Mouse (Mus musculus) kidney, adult 9 months (tissue): ENCODE results near the gene Nanos2.

Source experiments
- DNase-seq: peaks from one replicate; pipeline ENCODE4 v3.0.0; 2022

The Nanos2 gene

GRCm38 (mm10) chr7:18987100-18987499 is at the start of gene Nanos2:
Gene Nanos2, plus strand, starts transcription at chr7:18987400.
- no peak for DNase-seq

GRCm38 (mm10) chr7:18942376-18942775 is 44.8 kb upstream of the Nanos2 start:
- DNase-seq: no peak

GRCm38 (mm10) chr7:18942815-18943214 is 44.4 kb upstream of the Nanos2 start:
- no peak for DNase-seq

GRCm38 (mm10) chr7:18948151-18948550 is 39.0 kb upstream of the Nanos2 start:
- DNase-seq: peak; percentile 69

- no peak for DNase-seq
Measured at GRCm38 (mm10) chr7:18949781-18950522, 37.2 kb upstream of the Nanos2 start.

GRCm38 (mm10) chr7:18950523-18951315 is 36.5 kb upstream of the Nanos2 start:
- no peak for DNase-seq

GRCm38 (mm10) chr7:18951397-18951796 is 35.8 kb upstream of the Nanos2 start:
- DNase-seq: no peak

- DNase-seq: peak; percentile 50
Measured at GRCm38 (mm10) chr7:18957569-18958383, 29.4 kb upstream of the Nanos2 start.

GRCm38 (mm10) chr7:18958384-18958766 is 28.8 kb upstream of the Nanos2 start:
- DNase-seq: no peak

GRCm38 (mm10) chr7:18959446-18959845 is 27.8 kb upstream of the Nanos2 start:
- DNase-seq: peak; percentile 66

- no peak for DNase-seq
Measured at GRCm38 (mm10) chr7:18962171-18962792, 24.9 kb upstream of the Nanos2 start.

- DNase-seq: no peak
Measured at GRCm38 (mm10) chr7:18962795-18963194, 24.4 kb upstream of the Nanos2 start.

- DNase-seq: no peak
Measured at GRCm38 (mm10) chr7:18963294-18963843, 23.8 kb upstream of the Nanos2 start.

- no peak for DNase-seq
Measured at GRCm38 (mm10) chr7:18965312-18965711, 21.9 kb upstream of the Nanos2 start.

GRCm38 (mm10) chr7:18967603-18968002 is 19.6 kb upstream of the Nanos2 start:
- DNase-seq: no peak

- no peak for DNase-seq
Measured at GRCm38 (mm10) chr7:18970956-18971355, 16.2 kb upstream of the Nanos2 start.

GRCm38 (mm10) chr7:18978381-18978780 is 8.8 kb upstream of the Nanos2 start:
- DNase-seq: no peak

- DNase-seq: no peak
Measured at GRCm38 (mm10) chr7:18986503-18986902, 697 bp upstream of the Nanos2 start.

- no peak for DNase-seq
Measured at GRCm38 (mm10) chr7:18987747-18988146, 547 bp downstream of the Nanos2 start.

GRCm38 (mm10) chr7:18988780-18989179 is 1.6 kb downstream of the Nanos2 start:
- DNase-seq: no peak

GRCm38 (mm10) chr7:18989995-18990394 is 2.8 kb downstream of the Nanos2 start:
- DNase-seq: no peak

GRCm38 (mm10) chr7:18990601-18991295 is 3.5 kb downstream of the Nanos2 start, which contains the start of gene Mypop:
Gene Mypop, plus strand, starts transcription at chr7:18991245.
- DNase-seq: peak; percentile 100
